Mouse (Mus musculus): ENCODE results near the gene Gm28048. TPM values are rescaled to one million over a fixed set of nuclear protein-coding genes. Genes with fewer than 3 reads are reported as not detected.

Gene Gm28048
- total RNA-seq, 2 experiments from 2014 or later, result 11.3 to 16.0 TPM

- intact Hi-C loops (cut with DNase I), result loop anchor here (1.0 kb wide), 1 partner anchor 108 kb away; no protein-coding TSS in a partner anchor
- DNase-seq (ENCODE audit: low spot score in 2 of 2), result peak in 1 of 2 experiments; percentile 72
Measured at GRCm38 (mm10) chr11:22827514-22828080, 154.3 kb downstream of the Gm28048 start.

DNA sequence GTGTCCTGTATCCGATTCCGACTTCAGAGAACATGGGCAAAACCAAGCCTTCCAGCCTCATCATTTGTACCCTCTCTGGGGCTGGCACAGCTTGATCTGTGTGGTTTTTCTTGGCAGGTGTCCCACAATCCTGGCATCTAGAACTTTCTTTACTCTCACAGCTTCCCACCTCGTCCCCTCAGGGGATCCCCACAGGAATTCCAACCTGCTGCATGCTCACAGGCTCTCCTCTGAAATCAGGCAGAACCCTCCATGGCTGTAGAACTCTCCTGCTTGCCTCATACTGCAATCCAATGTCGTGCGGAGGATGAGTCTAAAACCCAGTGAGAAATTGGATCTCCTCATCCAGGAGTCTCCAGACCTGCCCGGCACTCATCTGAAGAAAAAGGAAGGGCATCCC is 155.2 kb downstream of the Gm28048 start:
- no peak for DNase-seq (ENCODE audit: low spot score in 2 of 2)
- intact Hi-C loops (cut with DNase I), result loop anchor here (1.0 kb wide), 1 partner anchor 107 kb away; no protein-coding TSS in a partner anchor

DNA sequence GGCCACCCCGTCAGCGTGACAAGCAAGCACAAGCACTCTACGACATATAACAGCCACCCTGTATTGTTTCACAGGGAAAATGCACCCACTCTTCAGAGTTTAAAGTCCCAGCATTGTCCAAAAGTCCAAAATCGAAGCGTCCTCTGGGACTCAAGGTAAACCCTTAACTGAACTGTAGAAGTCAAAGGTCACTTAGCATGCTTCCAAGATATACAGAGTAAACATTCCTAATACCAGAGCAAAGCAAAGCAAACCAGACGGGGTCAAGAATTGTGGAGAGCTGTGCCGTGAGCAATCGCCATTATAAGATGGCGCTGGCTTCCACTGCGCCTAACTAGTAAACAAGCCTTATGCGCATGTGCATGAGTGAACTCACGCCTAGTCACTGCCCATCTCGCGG is 155.8 kb downstream of the Gm28048 start:
- intact Hi-C loops (cut with DNase I), result no loop called here
- no peak for DNase-seq (ENCODE audit: low spot score in 2 of 2)

DNA sequence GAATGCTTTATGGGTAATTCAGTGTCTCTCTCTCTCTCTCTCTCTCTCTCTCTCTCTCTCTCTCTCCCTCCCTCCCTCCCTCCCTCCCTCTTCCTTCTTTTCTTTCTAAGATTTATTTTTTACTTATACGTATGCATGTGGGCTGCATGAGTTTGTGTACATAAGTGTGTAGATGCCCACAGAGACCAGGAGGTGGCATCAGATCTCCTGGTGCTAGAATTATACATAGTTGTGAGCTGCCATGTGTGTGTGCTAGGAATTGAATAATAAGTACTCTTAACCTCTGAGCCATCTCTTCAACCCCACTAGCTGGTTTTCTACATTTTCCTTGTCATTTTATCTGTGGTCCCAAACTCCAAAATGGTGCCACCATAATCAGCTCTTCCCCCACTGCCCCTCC is 156.3 kb downstream of the Gm28048 start:
- DNase-seq (ENCODE audit: low spot score in 2 of 2), result no peak
- intact Hi-C loops (cut with DNase I), result no loop called here

DNA sequence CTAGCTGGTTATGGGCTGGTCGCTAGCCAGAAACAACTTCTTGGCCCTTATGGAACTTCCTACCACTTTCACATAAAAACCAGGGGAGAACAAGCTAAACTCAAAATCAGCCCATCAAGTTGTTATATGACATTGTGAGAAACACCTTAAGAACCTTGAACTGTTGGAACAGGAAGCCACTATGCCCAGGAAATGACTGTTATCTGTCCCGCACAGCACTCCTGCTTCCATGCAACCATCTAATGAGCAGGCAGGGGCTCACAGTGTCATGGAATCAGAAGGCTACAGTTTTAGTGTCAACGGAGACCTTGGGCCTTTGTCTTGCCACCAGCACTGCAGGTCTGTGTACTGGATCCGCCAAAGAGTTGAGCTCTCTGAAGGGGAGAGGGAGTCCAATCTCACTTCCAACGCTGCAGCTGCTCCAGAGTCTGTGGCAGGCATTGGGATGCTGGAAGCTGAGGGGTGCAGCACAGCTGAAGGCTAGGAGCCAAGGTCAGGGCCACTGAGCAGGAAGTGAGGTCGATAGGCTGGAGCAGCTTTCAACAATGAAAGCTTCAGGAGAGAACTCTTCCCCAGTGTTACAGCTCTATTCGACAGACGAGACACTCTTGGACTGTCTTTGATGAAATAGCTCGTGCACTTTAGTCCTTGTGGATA is 157.7 kb downstream of the Gm28048 start:
- intact Hi-C loops (cut with DNase I), result no loop called here
- DNase-seq (ENCODE audit: low spot score in 2 of 2), result no peak

GRCm38 (mm10) chr11:22821243-22821642 is 160.6 kb downstream of the Gm28048 start:
- intact Hi-C loops (cut with DNase I), result no loop called here
- no peak for DNase-seq (ENCODE audit: low spot score in 2 of 2)

DNA sequence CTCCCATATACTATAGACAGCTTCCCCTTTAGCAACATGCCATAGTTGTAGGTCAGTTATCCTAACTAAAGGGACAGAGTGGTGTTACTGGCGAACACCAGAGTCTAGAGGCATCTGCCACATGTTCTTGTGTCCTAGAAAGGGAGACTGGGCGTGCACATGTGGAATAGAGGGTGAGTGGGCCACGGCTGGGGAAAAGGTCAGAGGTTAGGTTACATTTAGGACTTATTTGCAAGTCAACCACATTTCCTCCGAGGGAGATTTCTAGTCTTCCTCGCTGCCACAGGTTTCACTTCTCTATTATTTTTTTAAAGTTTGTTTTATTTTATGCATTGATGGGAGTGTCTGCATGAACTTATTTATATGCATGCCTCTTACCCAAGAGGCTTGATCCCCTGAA is 163.5 kb downstream of the Gm28048 start:
- intact Hi-C loops (cut with DNase I), result no loop called here
- DNase-seq (ENCODE audit: low spot score in 2 of 2), result no peak

DNA sequence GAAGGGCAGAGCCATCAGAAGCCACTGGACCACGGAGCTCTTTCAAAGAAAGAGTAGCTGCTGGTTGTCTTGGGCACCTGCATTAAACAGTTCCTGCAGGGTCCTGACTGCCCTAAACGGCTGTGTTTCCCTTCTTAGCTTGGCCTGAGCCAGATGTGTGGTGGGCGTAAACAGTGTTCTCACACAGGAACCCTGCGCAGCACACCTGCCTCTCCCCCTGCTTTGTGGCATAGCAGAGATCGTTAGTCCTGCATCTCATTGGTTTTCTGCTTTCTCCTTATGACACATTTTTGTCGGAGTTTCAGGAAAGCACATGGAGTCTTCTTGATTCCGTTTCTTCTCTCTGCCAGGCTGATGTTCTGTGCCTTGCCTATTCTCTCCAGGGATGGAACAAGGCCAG is 166.0 kb downstream of the Gm28048 start:
- intact Hi-C loops (cut with DNase I), result no loop called here

DNA sequence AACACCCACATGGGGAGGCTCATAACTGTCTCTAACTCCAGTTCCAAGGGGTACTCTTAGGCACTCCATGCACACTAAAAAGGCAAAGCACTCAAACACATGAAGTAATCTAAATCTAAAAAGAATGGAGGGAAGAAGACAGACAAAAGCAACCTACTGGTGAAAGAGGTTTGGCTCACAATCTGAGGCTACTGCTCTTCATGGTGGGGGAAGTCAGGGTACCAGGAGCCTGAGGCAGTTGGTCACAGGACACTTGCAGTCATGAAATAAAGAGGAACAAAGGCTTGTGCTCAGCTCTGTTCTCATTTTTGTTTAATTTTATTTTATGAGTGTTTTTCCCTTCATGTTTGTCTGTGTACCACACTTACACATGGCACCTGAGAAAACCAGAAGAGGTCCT is 166.7 kb downstream of the Gm28048 start:
- no peak for DNase-seq (ENCODE audit: low spot score in 2 of 2)
- intact Hi-C loops (cut with DNase I), result no loop called here

More for the DNA sequence above, 166.0 kb downstream of the Gm28048 start:
- no peak for DNase-seq (ENCODE audit: low spot score in 2 of 2)

DNA sequence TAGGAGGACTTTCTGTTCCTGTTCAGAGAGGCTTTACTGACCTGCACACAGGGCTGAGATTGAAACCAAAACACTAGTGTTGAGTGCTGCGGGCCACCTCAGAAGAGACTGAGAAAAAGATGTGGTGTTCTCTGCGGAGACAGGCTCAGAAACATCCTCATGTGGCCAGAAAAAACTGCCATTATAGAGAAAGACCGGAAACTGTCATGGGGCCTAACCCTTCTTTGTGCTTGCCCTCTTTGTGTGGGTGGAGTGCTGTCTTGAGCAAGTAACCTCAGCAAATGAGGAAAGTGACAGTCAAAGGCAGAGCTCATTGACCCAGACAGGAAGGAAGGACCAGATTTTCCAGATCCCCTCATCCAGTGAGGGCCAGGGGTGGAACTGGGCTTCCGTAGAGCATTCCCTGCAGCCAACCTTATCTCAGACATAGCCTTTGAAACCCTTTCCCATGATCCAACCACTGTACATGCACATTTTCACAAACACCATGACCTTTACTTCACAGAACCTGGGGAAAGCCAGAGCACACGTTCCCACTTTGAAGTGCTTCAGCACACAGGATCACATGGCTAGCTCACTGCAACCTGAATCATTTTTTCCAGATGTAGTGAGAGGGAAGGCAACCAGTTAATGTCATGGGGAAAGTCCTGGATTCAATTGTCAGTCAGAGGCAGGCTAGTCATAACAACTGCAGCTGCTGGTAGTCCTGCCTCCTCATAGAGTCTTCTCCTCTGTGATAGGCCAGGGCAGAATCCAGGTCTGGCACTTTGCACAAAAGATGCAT is 167.8 kb downstream of the Gm28048 start:
- no peak for DNase-seq (ENCODE audit: low spot score in 2 of 2)
- intact Hi-C loops (cut with DNase I), result no loop called here

DNA sequence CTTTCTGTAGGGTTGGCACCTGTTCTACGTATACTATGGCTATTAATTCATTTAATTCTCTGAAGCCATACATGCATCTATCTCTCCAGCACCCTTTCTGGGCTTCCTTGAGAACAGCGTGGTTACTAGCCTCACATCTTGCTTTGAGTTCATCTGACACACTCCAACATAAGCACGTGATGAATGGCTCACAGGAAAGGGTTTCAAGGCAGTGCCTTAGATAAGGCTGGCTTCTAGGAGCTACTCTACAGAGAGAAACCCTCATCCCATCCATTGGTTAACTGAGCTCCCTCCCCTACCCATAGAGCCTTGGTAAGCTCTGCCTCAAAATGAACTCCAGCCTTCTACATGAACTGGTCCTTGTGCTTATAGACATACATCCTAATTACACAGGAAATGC is 168.5 kb downstream of the Gm28048 start:
- no peak for DNase-seq (ENCODE audit: low spot score in 2 of 2)
- intact Hi-C loops (cut with DNase I), result no loop called here

- DNase-seq (ENCODE audit: low spot score in 2 of 2), result no peak
- intact Hi-C loops (cut with DNase I), result no loop called here
Measured at GRCm38 (mm10) chr11:22811413-22811812, 170.5 kb downstream of the Gm28048 start.

DNA sequence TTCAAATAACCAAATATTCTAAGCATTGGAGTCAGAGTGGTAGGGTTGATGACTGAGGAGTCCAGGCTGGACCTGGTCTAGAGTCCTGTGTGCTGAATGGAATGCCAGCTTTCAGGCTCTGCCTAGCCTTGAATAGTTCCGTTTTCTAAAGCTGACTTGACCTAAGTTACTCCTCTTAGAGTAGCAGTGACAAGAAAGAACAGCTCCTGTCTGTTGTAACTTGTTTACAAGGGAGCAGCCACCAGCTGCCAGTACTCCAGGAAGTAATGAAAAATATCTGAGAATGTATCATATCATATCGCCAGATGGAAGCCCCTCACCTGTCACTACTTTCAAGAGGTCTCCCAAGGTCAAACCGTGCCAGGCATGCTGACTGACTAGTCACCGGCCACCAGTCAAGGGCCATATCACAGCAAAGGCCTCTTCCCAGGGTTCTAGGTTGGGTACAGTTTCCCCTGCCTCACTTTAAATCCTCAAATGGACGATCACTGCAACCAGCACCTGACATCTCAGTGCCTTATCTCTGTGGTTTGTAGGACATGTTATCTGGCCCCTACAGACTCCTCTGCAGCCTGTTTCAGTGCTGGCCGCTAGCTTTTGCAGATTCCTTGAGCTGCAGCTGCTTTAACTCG is 172.3 kb downstream of the Gm28048 start:
- intact Hi-C loops (cut with DNase I), result loop anchor here (2.0 kb wide), 1 partner anchor 17 kb away; no protein-coding TSS in a partner anchor
- no peak for DNase-seq (ENCODE audit: low spot score in 2 of 2)

- intact Hi-C loops (cut with DNase I), result loop anchor here (2.0 kb wide), 1 partner anchor 15 kb away; no protein-coding TSS in a partner anchor
- DNase-seq (ENCODE audit: low spot score in 2 of 2), result no peak
Measured at GRCm38 (mm10) chr11:22808040-22808439, 173.8 kb downstream of the Gm28048 start.

DNA sequence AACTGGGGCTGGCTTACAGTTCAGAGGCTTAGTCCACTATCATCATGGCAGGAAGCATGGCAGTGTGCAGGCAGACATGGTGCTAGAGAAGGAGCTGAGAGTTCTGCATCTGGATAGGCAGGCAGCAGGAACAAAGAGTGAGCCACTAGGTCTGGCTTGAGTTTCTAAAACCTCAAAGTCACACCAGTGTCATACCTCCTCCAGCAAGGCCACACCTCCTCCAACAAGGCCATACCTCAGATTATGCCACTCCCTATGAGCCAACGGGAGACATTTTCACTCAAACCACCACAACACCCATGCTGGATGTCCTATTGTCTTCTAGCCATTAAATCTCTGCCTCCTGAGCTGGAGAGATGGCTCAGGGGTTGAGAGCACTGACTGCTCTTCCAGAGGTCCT is 176.7 kb downstream of the Gm28048 start:
- no peak for DNase-seq (ENCODE audit: low spot score in 2 of 2)
- intact Hi-C loops (cut with DNase I), result no loop called here

DNA sequence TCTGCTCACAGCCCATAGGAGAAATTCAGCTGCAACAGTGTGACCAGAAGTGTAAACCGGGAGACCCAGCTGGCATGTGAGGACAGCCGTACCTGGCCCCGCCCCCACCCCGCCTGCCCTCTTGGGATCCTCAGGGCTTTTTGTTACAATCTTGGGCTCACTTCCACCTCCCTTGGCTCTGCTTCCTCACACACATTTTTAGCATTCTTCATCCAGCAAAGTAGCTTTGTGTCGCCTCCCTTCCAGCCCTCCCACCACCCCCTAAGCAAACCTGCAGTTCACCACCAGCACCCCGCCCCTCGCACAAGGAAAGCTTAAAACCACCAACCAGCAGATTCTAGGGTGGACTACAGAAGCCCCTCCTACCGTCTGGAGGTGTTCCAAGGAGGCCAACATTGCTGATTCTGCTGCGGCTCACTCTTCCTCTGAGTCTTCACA is 181.9 kb downstream of the Gm28048 start:
- DNase-seq (ENCODE audit: low spot score in 2 of 2), result no peak
- intact Hi-C loops (cut with DNase I), result no loop called here

- DNase-seq (ENCODE audit: low spot score in 2 of 2), result no peak
- intact Hi-C loops (cut with DNase I), result no loop called here
Measured at GRCm38 (mm10) chr11:22798916-22799315, 183.0 kb downstream of the Gm28048 start.

DNA sequence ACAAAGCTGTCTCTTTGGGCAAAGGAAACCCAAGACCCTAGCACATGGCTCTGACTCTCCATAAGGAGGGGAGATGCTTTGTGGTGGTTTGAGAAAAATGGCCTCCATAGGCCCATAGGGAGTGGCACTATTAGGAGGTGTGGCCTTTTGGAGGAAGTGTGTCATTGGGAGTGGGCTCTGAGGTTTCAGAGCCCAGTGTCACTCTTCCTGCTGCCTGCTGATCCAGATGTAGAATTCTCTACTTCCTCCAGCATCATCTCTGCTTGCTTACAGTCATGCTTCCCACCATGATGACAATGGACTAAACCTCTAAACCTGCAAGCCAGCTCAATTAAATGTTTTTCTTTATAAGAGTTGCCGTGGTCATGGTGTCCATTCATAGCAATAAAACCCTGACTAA is 187.2 kb downstream of the Gm28048 start:
- DNase-seq (ENCODE audit: low spot score in 2 of 2), result no peak
- intact Hi-C loops (cut with DNase I), result no loop called here

DNA sequence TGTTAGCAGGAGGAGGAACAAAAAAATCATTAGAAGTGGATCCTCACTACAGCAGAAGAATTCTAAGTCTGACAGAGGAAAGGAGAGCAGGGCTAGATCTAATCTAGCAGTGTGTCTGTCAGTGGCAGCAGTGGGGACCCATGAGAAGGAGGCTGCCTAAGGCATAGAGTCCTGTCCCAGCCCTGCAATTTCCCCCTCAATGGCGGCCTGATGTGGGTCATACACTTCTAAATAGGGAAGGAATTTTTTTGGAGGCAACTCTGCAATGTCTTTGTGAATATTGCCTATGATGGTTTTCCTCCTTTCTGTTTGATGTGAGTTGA is 188.0 kb downstream of the Gm28048 start:
- intact Hi-C loops (cut with DNase I), result loop anchor here (2.0 kb wide), 1 partner anchor 15 kb away; no protein-coding TSS in a partner anchor

DNA sequence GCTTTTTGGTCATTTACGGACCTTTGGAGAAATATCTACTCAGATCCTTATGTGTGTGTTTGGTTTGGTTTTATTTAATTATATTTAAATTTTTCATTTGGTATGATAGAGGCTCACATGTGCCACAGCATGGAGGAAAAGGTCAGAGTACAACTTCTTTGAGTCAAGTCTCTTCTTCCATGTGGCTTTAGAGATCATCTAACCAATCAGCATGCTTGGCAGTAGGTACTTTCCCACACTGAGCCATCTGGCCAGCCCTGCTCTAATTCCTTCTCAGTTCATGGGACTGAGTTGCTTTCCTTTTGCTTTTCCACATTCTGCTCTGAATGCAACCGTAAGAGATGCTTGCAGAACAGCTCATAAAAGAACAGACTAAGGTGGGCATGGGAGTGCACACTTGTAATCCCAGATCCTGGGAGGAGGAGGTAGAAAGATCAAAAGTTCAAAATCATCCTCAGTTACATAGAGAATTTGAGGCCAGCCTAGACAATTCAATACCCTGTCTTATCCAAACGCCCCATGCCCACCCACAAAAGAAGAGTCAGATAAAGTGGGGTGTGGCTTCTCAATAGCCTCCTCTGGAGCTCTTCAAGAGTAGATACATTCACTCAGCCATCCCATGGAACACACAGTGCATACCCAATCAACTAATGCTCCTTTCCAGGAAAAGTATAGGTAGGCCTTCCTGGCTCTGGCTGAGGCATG is 188.6 kb downstream of the Gm28048 start:
- intact Hi-C loops (cut with DNase I), result loop anchor here (2.0 kb wide), 1 partner anchor 15 kb away; no protein-coding TSS in a partner anchor
- no peak for DNase-seq (ENCODE audit: low spot score in 2 of 2)

More for the DNA sequence above, 188.0 kb downstream of the Gm28048 start:
- DNase-seq (ENCODE audit: low spot score in 2 of 2), result no peak

Measured in left cerebral cortex, postnatal 25 days (tissue).